Mouse (Mus musculus): Measurements from ENCODE around the gene Cdk19. TPM values are rescaled to one million over a fixed set of nuclear protein-coding genes. Genes with fewer than 3 reads are reported as not detected.
"Not testable (repeated sequence)": the region's sequence is repeated elsewhere in the genome, so short reads cannot be mapped to it uniquely, and the experiment has no call there.

The Cdk19 gene
- total RNA-seq, 4 experiments from 2014 or later, result 12.1 to 13.7 (median 13.4) TPM

- DNase-seq (ENCODE audit: low spot score), result no peak
Observed at GRCm38 (mm10) chr10:40478626-40479025, 139.3 kb downstream of the Cdk19 start.

GRCm38 (mm10) chr10:40479216-40479615, 139.9 kb downstream of the Cdk19 start:
- no peak for DNase-seq (ENCODE audit: low spot score)

- DNase-seq (ENCODE audit: low spot score), result no peak
Observed at GRCm38 (mm10) chr10:40479621-40480193, 140.3 kb downstream of the Cdk19 start.

- DNase-seq (ENCODE audit: low spot score), result no peak
Observed at GRCm38 (mm10) chr10:40481534-40481933, 142.2 kb downstream of the Cdk19 start.

DNA sequence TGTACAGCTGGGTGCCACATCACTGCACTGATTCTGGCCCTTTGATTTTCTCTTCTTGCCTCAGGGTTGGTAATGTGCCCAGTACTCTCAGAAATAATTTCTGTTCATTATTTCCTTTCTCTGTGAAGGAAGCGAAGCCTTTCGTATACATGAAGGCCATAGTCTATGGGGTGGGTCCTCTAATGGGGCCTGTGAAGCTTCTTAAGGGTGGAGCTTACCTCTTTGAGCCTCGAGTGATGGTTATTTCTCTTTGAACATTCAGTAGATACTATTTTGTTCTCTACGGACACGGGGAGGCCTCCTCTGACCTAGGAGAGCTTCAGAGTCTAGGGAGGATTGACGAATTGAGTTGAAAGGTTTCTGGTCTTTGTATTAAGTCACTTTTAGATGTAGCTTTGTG, 142.9 kb downstream of the Cdk19 start:
- no peak for DNase-seq (ENCODE audit: low spot score)

GRCm38 (mm10) chr10:40489086-40489796, 149.9 kb downstream of the Cdk19 start:
- no peak for DNase-seq (ENCODE audit: low spot score)

DNA sequence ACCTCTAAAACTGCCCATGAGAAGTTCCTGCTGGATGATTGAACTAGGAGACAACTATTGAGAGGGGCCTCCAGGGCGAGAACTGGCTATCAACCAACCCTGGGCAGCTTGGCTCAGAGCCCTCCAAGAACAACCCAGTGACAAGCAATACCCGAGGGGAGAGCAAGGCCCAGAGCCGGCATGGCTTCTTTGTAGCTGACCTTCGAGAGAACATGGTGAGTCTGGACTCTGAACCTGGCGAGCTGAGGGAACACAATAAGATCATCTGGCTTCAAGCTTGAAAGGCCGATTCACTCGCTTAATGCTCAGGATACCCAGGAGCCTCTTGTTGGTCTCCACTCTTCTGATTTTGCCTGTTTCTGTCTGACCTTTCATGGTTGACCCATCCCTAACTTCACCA, 151.8 kb downstream of the Cdk19 start:
- DNase-seq (ENCODE audit: low spot score), result no peak

- DNase-seq (ENCODE audit: low spot score), result no peak
Observed at GRCm38 (mm10) chr10:40491748-40492147, 152.4 kb downstream of the Cdk19 start.

- no peak for DNase-seq (ENCODE audit: low spot score)
Observed at GRCm38 (mm10) chr10:40494181-40495162, 155.1 kb downstream of the Cdk19 start.

GRCm38 (mm10) chr10:40497301-40498041, 158.1 kb downstream of the Cdk19 start:
- DNase-seq (ENCODE audit: low spot score), result no peak

- DNase-seq (ENCODE audit: low spot score), result no peak
Observed at GRCm38 (mm10) chr10:40498426-40498825, 159.1 kb downstream of the Cdk19 start.

DNA sequence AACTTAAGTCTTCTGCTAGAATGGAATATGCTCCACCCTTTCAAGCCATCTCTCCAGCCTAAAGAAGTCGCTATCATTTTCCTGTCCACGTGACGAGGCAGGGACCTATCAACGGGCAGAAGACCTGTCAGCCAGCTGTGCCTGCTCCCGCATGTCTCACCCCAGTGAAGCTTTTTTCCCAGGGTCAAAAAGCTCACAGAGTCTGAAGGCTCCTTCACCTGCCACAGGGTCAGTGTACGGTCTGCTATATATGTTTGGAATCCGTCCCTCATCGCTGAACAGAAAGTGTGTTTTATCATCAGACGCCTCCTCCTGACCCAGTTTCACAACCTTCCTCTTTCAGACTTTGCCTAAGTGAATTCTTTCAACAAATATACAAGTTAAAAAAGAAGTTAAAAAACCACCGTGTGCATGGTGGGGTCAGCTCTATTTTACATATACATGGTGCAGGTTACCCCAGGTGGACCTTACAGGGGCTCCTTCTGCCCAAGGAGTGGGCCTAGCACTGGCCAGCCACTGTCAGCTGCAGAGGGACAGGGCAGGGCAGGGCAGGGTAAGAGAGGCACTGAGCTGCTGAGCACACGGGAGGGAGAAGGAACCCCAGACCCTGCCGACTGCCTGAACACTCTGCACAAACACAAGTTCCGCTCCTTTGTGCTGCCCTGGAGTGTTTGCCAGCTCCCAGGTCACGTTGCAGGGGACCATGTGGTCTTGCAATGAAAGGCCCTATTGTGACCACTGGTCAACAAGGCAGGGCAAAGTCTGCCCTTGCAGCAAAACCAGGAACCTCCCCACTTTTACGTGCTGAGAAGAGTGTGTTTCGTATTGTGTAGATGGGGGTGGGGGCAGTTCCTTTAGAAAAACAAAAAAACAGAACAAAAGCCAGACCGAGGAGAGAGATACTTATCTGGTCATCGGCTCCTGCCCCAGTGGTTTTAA, 160.2 kb downstream of the Cdk19 start:
- no peak for DNase-seq (ENCODE audit: low spot score)

GRCm38 (mm10) chr10:40500723-40501245, 161.4 kb downstream of the Cdk19 start:
- DNase-seq (ENCODE audit: low spot score), result no peak

DNA sequence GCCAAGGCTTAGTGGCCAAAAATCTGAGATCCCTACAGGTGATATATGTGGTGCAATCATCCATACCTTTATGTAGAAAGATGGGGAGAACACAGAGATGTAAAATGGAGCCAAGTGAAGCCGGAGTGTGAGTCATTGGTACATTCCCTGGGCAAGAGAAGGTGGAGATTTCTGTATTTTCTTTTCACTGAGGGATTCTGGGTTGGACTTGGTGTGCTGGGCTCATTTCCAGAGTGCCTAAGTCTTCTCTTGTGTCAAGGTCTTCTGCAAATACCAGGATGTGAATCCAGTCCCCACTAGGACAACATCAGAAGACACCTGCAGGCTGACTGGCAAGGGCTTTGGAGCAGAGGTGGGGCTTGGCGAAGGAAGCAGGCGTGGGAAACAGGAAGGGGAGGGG, 163.4 kb downstream of the Cdk19 start:
- DNase-seq (ENCODE audit: low spot score), result no peak

GRCm38 (mm10) chr10:40510356-40510755, 171.0 kb downstream of the Cdk19 start:
- DNase-seq (ENCODE audit: low spot score), result no peak

- no peak for DNase-seq (ENCODE audit: low spot score)
Observed at GRCm38 (mm10) chr10:40511221-40511677, 171.9 kb downstream of the Cdk19 start.

DNA sequence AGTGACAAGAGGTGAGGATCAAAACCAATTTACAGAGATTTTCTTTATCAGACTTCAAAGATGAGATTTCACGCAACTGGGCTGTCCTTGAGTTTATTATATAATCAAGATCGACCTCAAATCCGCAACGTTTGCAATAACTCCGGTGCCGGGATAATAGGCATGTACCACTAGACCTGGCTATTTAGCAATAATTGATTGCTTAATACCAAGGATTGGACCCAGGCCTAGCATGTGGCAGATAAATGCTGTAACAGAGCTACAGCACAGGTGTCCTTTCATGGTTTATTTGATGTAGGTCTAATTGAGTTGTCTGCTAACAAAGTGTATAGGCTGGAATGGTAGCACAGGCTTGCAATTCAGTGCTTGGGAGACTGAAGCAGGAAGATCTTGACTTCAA, 172.8 kb downstream of the Cdk19 start:
- no peak for DNase-seq (ENCODE audit: low spot score)

DNA sequence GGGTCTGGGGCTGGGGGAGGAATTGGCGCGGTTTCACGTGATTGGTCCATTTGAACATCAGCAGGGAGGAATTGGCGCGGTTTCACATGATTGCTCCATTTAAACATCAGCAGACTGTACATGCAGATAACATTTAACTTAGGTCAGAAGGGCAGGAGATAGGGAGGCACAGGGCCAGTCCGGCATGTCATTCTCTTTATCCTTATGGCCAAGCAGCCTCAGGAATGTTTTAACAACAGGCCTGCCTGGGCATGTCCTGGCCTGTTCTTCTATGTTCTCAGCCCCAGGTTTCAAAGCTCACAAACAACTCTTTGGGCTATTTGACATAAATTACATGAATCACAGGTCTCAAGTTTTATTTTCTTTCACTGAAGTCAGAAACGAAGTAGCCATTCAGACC, 173.6 kb downstream of the Cdk19 start:
- DNase-seq (ENCODE audit: low spot score), result not testable (repeated sequence)

- DNase-seq (ENCODE audit: low spot score), result no peak
Observed at GRCm38 (mm10) chr10:40515225-40515681, 175.9 kb downstream of the Cdk19 start.

- no peak for DNase-seq (ENCODE audit: low spot score)
Observed at GRCm38 (mm10) chr10:40516421-40516820, 177.1 kb downstream of the Cdk19 start.

Measured in heart, adult 8-10 months (tissue).